8 mouse cellular contexts compared by ENCODE assay signal in genomic region chr5:111535978-111536377, GRCm38 (mm10).
DNase-seq lines count a peak whose midpoint lies in the region; ATAC-seq and TF ChIP-seq lines count a peak whose summit lies in the region.

No protein-coding gene starts in this region.

- DNase-seq in midbrain, embryonic 14.5 days = no peak
- peak; percentile 63 for DNase-seq in gastrocnemius, postnatal 14 days
- peak; percentile 65 for DNase-seq in hindbrain, postnatal 0 days (ENCODE audit: low spot score)
- no peak for DNase-seq in lung, postnatal 0 days (ENCODE audit: low spot score)
- no peak for DNase-seq in thymus, postnatal 36 days
- DNase-seq in urinary bladder, postnatal 4 days (ENCODE audit: low spot score in 2 of 2) = no peak
- no peak for DNase-seq in left cerebral cortex, postnatal 25 days (ENCODE audit: low spot score in 2 of 2)

- peaks cover 47% of the 10 kb centered on the region for H3K4me1 ChIP-seq in midbrain, embryonic 13.5 days (replicated peaks)
- peaks cover 14% of the 10 kb centered on the region for H3K4me1 ChIP-seq in midbrain, embryonic 14.5 days (ENCODE audit: control insufficient read depth, insufficient read depth, low read length)
- H3K4me1 ChIP-seq in hindbrain, postnatal 0 days (ENCODE audit: insufficient read depth, low read length) = peaks cover 8% of the 10 kb centered on the region
- no peaks in the 10 kb centered on the region for H3K4me1 ChIP-seq in lung, postnatal 0 days (ENCODE audit: insufficient read depth, low read depth, low read length)

- peak overlapping the region; percentile 17; the same call in 1 of the 2 replicates for H3K27ac ChIP-seq in midbrain, embryonic 13.5 days
- H3K27ac ChIP-seq in midbrain, embryonic 14.5 days (replicated peaks; ENCODE audit: low read depth, low read length) = no peak overlapping the region
- no peak overlapping the region for H3K27ac ChIP-seq in hindbrain, postnatal 0 days
- H3K27ac ChIP-seq in lung, postnatal 0 days (ENCODE audit: low read length) = no peak overlapping the region

- no peak overlapping the region for H3K4me3 ChIP-seq in midbrain, embryonic 13.5 days (replicated peaks)
- no peak overlapping the region for H3K4me3 ChIP-seq in midbrain, embryonic 14.5 days (replicated peaks; ENCODE audit: low read depth, low read length)
- no peak overlapping the region for H3K4me3 ChIP-seq in hindbrain, postnatal 0 days (ENCODE audit: low read length)
- no peak overlapping the region for H3K4me3 ChIP-seq in lung, postnatal 0 days (ENCODE audit: low read depth, low read length)

- no peaks in the 10 kb centered on the region for H3K36me3 ChIP-seq in midbrain, embryonic 13.5 days
- no peaks in the 10 kb centered on the region for H3K36me3 ChIP-seq in midbrain, embryonic 14.5 days (ENCODE audit: control insufficient read depth, insufficient read depth, low read length)
- H3K36me3 ChIP-seq in hindbrain, postnatal 0 days (ENCODE audit: insufficient read depth, low read length) = no peaks in the 10 kb centered on the region
- no peaks in the 10 kb centered on the region for H3K36me3 ChIP-seq in lung, postnatal 0 days (ENCODE audit: insufficient read depth, low read length)

- intact Hi-C loops in gastrocnemius, postnatal 14 days (cut with DNase I; ENCODE audit: low total_unique reads) = no loop called here
- intact Hi-C loops in left cerebral cortex, postnatal 25 days (cut with DNase I) = no loop called here

- no peak overlapping the region for H3K9ac ChIP-seq in midbrain, embryonic 13.5 days (replicated peaks)
- H3K9ac ChIP-seq in midbrain, embryonic 14.5 days (replicated peaks; ENCODE audit: low read length) = no peak overlapping the region
- H3K9ac ChIP-seq in hindbrain, postnatal 0 days (replicated peaks; ENCODE audit: low read length) = no peak overlapping the region
- H3K9ac ChIP-seq in lung, postnatal 0 days (replicated peaks; ENCODE audit: low read depth) = no peak overlapping the region

- TF ChIP-seq CTCF in hindbrain, postnatal 0 days (IDR thresholded peaks at IDR 0.05; ENCODE audit: low read depth) = no peak
- no peak for TF ChIP-seq CTCF in lung, postnatal 0 days (IDR thresholded peaks at IDR 0.05)

- no peak for TF ChIP-seq EP300 in lung, postnatal 0 days (IDR thresholded peaks at IDR 0.05)

- no peak for ATAC-seq in midbrain, embryonic 13.5 days
- no peak for ATAC-seq in midbrain, embryonic 14.5 days (ENCODE audit: low FRiP score, low TSS enrichment)
- peak; percentile 52 for ATAC-seq in hindbrain, postnatal 0 days
- peak; percentile 55 for ATAC-seq in lung, postnatal 0 days

- H3K4me2 ChIP-seq in midbrain, embryonic 13.5 days (replicated peaks) = no peak overlapping the region
- H3K4me2 ChIP-seq in midbrain, embryonic 14.5 days (ENCODE audit: low read length) = no peak overlapping the region
- H3K4me2 ChIP-seq in hindbrain, postnatal 0 days (ENCODE audit: low read depth, low read length) = no peak overlapping the region
- no peak overlapping the region for H3K4me2 ChIP-seq in lung, postnatal 0 days (replicated peaks; ENCODE audit: low read depth, low read length)

- H3K9me3 ChIP-seq in midbrain, embryonic 13.5 days = no peaks in the 10 kb centered on the region
- no peaks in the 10 kb centered on the region for H3K9me3 ChIP-seq in midbrain, embryonic 14.5 days (ENCODE audit: control insufficient read depth, low read length)
- H3K9me3 ChIP-seq in hindbrain, postnatal 0 days (ENCODE audit: low read length) = no peaks in the 10 kb centered on the region
- no peaks in the 10 kb centered on the region for H3K9me3 ChIP-seq in lung, postnatal 0 days (ENCODE audit: low read length)

- no peaks in the 10 kb centered on the region for H3K27me3 ChIP-seq in midbrain, embryonic 13.5 days
- H3K27me3 ChIP-seq in midbrain, embryonic 14.5 days (ENCODE audit: control insufficient read depth, insufficient read depth, low read length) = no peaks in the 10 kb centered on the region
- no peaks in the 10 kb centered on the region for H3K27me3 ChIP-seq in hindbrain, postnatal 0 days (ENCODE audit: insufficient read depth, low read length)
- H3K27me3 ChIP-seq in lung, postnatal 0 days (replicated peaks; ENCODE audit: insufficient read depth, low read length) = no peaks in the 10 kb centered on the region

- WGBS in midbrain, embryonic 13.5 days = 54% methylated on average over 13 of the region's 13 CpGs
- 36% methylated on average over 13 of the region's 13 CpGs for WGBS in midbrain, embryonic 14.5 days
- 15% methylated on average over 13 of the region's 13 CpGs for WGBS in hindbrain, postnatal 0 days
- WGBS in lung, postnatal 0 days = 10% methylated on average over 11 of the region's 13 CpGs

Comparison
In these comparisons a context has a peak if more than half of its experiments do, and no peak if none do; other contexts are left out.
1. ATAC-seq: peak in hindbrain, postnatal 0 days (single experiment) and lung, postnatal 0 days (single experiment); none in midbrain, embryonic 13.5 days (single experiment) and midbrain, embryonic 14.5 days (single experiment).
2. DNase-seq: peak in gastrocnemius, postnatal 14 days (single experiment) and hindbrain, postnatal 0 days (single experiment); none in midbrain, embryonic 14.5 days (single experiment), lung, postnatal 0 days (single experiment), thymus, postnatal 36 days (0 of 2), urinary bladder, postnatal 4 days (0 of 2) and left cerebral cortex, postnatal 25 days (0 of 2).